Mouse (Mus musculus): Measurements from ENCODE around the gene Ccdc117. TPM values are rescaled to one million over a fixed set of nuclear protein-coding genes. Genes with fewer than 3 reads are reported as not detected.
A peak's percentile ranks its signal among the peaks of the same experiment; 100 is the strongest.

The Ccdc117 gene
- total RNA-seq (2014; rRNA removed) (8.2 and 13.0 TPM in 2 replicates), polyA plus RNA-seq (2015; fragmentation: Nextera tagmentation; extraction: Ambion mirVana) (4.9 and 6.1 TPM in 2 replicates)

DNA sequence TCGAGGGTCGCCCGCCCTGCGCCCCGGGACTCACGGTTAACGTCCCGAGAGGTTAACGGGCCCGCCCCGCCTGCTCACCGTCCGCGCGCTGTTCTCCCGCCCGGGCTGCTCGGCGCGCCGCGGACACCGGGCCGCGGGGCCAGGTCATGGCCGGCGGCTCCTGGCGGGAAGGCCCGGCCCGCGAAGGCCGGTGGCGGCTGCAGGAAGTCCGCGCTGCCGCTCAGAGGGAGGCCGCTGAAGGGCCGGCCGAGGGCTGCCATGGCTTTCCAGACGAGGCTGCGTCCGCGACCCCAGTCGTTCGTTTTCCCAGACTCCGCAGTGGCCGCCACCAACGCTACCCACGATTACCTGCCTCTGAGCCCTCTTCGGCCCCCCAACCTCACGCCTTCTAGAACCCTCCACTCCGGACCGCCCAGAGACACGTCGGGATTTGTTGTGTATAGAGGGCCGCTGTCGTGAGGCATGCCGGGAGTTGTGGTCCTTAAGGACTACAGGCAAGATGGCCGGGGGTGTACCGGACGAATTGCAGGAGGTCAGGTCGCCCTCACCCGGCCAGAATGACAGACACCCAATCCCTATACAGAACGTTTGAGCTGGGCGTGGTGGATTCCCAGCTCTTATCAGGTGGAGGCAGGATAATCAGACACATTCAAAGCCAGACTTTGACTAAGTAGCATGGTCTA, at the start of gene Ccdc117:
TSS of gene Ccdc117 (minus strand) at position 389 of the 683 bp plus-strand sequence.
- Histone ChIP-seq H3K27me3 (ENCODE audit: insufficient read depth, low read length) (no peaks in the 10 kb centered on the region), H3K4me1 (ENCODE audit: insufficient read depth, low read length) (peaks cover 8% of the 10 kb centered on the region; the same call in 1 of the 2 replicates), H3K9ac (replicated peaks; ENCODE audit: low read length, poor library complexity, severe bottlenecking) (peak within 1 kb of the TSS; percentile 86), H3K4me2 (ENCODE audit: low read depth, low read length, poor library complexity, severe bottlenecking) (peak within 1 kb of the TSS; percentile 78), H3K36me3 (ENCODE audit: insufficient read depth, low read length) (no peaks in the 10 kb centered on the region), H3K9me3 (ENCODE audit: low read length) (no peaks in the 10 kb centered on the region), H3K4me3 (ENCODE audit: low read depth, low read length) (peak within 1 kb of the TSS; percentile 98), H3K27ac (ENCODE audit: low read depth, low read length) (peak within 1 kb of the TSS; percentile 67)
- TF ChIP-seq CTCF (IDR thresholded peaks at IDR 0.05): peak; percentile 49
- ATAC-seq (ENCODE audit: low FRiP score) (peak; percentile 96), DNase-seq (ENCODE audit: low spot score) (peak; percentile 91)
- WGBS: under 1% methylated on average over 55 of the region's 65 CpGs

DNA sequence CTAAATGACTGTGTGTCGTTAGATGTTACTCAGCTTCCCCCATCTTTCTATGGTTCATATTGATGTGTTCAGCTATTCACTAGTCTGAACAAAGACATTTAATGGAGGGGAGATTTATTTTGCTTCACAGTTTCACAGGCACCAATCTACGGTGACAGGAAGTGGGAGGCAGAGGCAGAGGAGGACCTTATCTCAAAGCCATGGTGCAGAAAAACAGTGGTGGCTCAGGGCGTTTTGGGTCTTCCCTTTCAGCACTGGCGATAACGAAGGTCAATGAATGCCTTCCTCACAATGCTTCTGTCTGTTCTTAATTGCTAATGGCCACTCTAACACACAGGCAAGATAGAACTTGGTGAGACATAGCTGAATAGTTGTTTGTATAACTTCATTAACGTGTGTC, 33.1 kb upstream of the Ccdc117 start:
- Histone ChIP-seq H3K4me2 (ENCODE audit: low read depth, low read length, poor library complexity, severe bottlenecking) (no peak overlapping the region), H3K36me3 (ENCODE audit: insufficient read depth, low read length) (no peaks in the 10 kb centered on the region), H3K9ac (replicated peaks; ENCODE audit: low read length, poor library complexity, severe bottlenecking) (no peak overlapping the region), H3K27ac (ENCODE audit: low read depth, low read length) (no peak overlapping the region), H3K27me3 (ENCODE audit: insufficient read depth, low read length) (no peaks in the 10 kb centered on the region), H3K4me1 (ENCODE audit: insufficient read depth, low read length) (no peaks in the 10 kb centered on the region), H3K4me3 (ENCODE audit: low read depth, low read length) (no peak overlapping the region), H3K9me3 (ENCODE audit: low read length) (no peaks in the 10 kb centered on the region)
- ATAC-seq (ENCODE audit: low FRiP score): no peak
- WGBS: 88% methylated on average over 6 of the region's 6 CpGs
- DNase-seq (ENCODE audit: low spot score): no peak
- TF ChIP-seq CTCF (IDR thresholded peaks at IDR 0.05): no peak

DNA sequence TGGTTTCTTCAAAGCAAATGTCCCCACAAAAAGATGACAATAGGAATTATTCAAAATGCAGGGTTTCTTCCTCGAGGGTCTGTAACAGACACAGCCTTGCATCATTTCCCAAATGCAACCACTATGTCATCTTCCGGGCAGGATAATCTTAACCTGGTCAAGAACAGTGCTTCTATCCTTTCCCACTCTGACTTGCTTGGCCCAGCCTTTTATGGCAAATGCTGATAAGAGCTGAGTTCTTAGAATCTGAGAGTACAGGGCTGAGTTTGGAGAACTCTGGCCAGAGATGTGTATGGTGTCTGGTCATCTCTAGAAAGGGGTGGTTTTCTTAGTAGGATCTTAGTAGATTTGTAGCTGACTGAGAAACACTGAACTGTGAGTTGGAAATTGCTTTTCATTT, 31.8 kb upstream of the Ccdc117 start:
- 78% methylated on average over 2 of the region's 2 CpGs for WGBS
- no peak overlapping the region for H3K4me3 ChIP-seq (ENCODE audit: low read depth, low read length)
- TF ChIP-seq CTCF (IDR thresholded peaks at IDR 0.05): no peak

DNA sequence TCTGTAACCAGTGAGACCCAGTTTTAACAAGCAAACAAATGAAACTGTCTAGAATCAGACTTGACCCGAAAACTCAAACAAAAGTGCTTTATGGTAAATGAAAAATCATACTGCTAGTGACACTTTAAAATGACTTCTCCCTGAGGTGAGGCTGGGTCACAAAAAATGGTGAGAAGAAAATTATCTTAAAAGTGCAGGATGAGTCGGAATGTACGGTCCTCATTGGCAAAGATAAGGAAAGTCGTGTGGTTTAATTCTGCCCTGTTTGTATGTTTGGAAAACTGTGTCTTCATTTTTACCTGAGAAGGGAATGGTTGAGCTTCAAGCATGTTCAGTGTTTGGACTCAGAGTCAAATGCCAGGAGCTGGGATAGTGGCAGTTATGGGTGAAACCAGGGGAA, 29.9 kb upstream of the Ccdc117 start:
- Histone ChIP-seq H3K9me3 (ENCODE audit: low read length) (no peaks in the 10 kb centered on the region), H3K36me3 (ENCODE audit: insufficient read depth, low read length) (no peaks in the 10 kb centered on the region), H3K4me2 (ENCODE audit: low read depth, low read length, poor library complexity, severe bottlenecking) (no peak overlapping the region), H3K27ac (ENCODE audit: low read depth, low read length) (no peak overlapping the region), H3K4me3 (ENCODE audit: low read depth, low read length) (no peak overlapping the region), H3K4me1 (ENCODE audit: insufficient read depth, low read length) (no peaks in the 10 kb centered on the region), H3K27me3 (ENCODE audit: insufficient read depth, low read length) (no peaks in the 10 kb centered on the region), H3K9ac (replicated peaks; ENCODE audit: low read length, poor library complexity, severe bottlenecking) (no peak overlapping the region)
- no peak for TF ChIP-seq CTCF (IDR thresholded peaks at IDR 0.05)
- 92% methylated on average over 4 of the region's 4 CpGs for WGBS
- no peak for ATAC-seq (ENCODE audit: low FRiP score)
- DNase-seq (ENCODE audit: low spot score): no peak

More for the DNA sequence above, 31.8 kb upstream of the Ccdc117 start:
- no peaks in the 10 kb centered on the region for H3K36me3 ChIP-seq (ENCODE audit: insufficient read depth, low read length)
- no peaks in the 10 kb centered on the region for H3K4me1 ChIP-seq (ENCODE audit: insufficient read depth, low read length)
- H3K9ac ChIP-seq (replicated peaks; ENCODE audit: low read length, poor library complexity, severe bottlenecking): no peak overlapping the region
- ATAC-seq (ENCODE audit: low FRiP score) (no peak), DNase-seq (ENCODE audit: low spot score) (no peak)
- no peak overlapping the region for H3K4me2 ChIP-seq (ENCODE audit: low read depth, low read length, poor library complexity, severe bottlenecking)
- no peak overlapping the region for H3K27ac ChIP-seq (ENCODE audit: low read depth, low read length)
- no peaks in the 10 kb centered on the region for H3K27me3 ChIP-seq (ENCODE audit: insufficient read depth, low read length)
- no peaks in the 10 kb centered on the region for H3K9me3 ChIP-seq (ENCODE audit: low read length)

DNA sequence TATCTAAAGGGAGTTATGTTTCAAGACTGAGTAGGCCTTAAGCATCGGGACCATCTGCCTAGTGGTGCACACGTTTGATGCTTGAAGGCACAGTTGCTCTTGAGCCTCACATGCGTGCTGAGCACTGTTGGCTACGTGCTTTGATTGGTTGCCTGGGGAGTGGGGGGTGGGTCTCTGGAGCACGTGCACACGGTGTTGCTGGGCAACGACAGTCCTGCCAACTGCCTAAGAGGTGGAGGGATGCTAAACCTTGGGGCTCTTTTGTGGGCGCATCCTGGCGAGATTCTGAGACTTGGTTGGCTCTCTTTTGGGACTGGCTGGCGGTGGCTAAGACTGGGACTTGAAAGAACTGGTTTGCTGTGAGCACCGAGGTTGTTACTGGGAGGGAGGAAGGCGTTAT, 27.5 kb upstream of the Ccdc117 start, which contains the start of gene Ankrd36:
TSS of gene Ankrd36 (plus strand) at position 211 of the 400 bp plus-strand sequence.
- Histone ChIP-seq H3K4me2 (ENCODE audit: low read depth, low read length, poor library complexity, severe bottlenecking) (no peak within 1 kb of the TSS), H3K9ac (replicated peaks; ENCODE audit: low read length, poor library complexity, severe bottlenecking) (no peak within 1 kb of the TSS), H3K4me3 (ENCODE audit: low read depth, low read length) (no peak within 1 kb of the TSS), H3K4me1 (ENCODE audit: insufficient read depth, low read length) (no peaks in the 10 kb centered on the region), H3K9me3 (ENCODE audit: low read length) (no peaks in the 10 kb centered on the region), H3K36me3 (ENCODE audit: insufficient read depth, low read length) (no peaks in the 10 kb centered on the region), H3K27ac (ENCODE audit: low read depth, low read length) (no peak within 1 kb of the TSS), H3K27me3 (ENCODE audit: insufficient read depth, low read length) (no peaks in the 10 kb centered on the region)
- DNase-seq (ENCODE audit: low spot score): no peak
- TF ChIP-seq CTCF (IDR thresholded peaks at IDR 0.05): no peak
- no peak for ATAC-seq (ENCODE audit: low FRiP score)
- 77% methylated on average over 12 of the region's 12 CpGs for WGBS

DNA sequence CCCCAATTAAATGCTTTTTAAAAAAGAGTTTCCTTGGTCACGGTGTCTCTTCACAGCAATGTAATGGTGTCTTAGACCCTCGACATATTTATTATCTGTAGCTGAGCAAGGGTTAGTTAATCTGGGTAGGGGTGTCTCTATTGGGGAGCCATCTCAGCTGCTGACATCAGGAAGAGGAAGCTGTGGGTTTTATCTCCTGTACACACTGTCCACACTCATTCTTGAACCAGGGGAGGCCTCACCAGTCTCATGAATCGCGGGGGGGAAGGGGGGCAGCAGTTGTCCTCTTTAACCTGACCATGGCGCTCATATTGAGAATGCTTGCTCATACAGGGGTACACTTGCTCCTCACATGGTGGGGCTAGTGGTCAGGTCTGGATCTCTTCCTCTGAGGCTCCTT, 26.1 kb upstream of the Ccdc117 start:
- no peaks in the 10 kb centered on the region for H3K27me3 ChIP-seq (ENCODE audit: insufficient read depth, low read length)
- H3K36me3 ChIP-seq (ENCODE audit: insufficient read depth, low read length): no peaks in the 10 kb centered on the region
- no peak overlapping the region for H3K9ac ChIP-seq (replicated peaks; ENCODE audit: low read length, poor library complexity, severe bottlenecking)
- no peaks in the 10 kb centered on the region for H3K9me3 ChIP-seq (ENCODE audit: low read length)
- no peak for TF ChIP-seq CTCF (IDR thresholded peaks at IDR 0.05)
- no peak overlapping the region for H3K27ac ChIP-seq (ENCODE audit: low read depth, low read length)
- no peak overlapping the region for H3K4me2 ChIP-seq (ENCODE audit: low read depth, low read length, poor library complexity, severe bottlenecking)
- ATAC-seq (ENCODE audit: low FRiP score) (no peak), DNase-seq (ENCODE audit: low spot score) (no peak)
- no peak overlapping the region for H3K4me3 ChIP-seq (ENCODE audit: low read depth, low read length)
- 94% methylated on average over 5 of the region's 5 CpGs for WGBS
- no peaks in the 10 kb centered on the region for H3K4me1 ChIP-seq (ENCODE audit: insufficient read depth, low read length)

Data from midbrain, postnatal 0 days (tissue).